Mouse (Mus musculus): ENCODE measurements around the gene Gpd2. TPM values are rescaled to one million over a fixed set of nuclear protein-coding genes. Genes with fewer than 3 reads are reported as not detected.

Gene Gpd2
- polyA plus RNA-seq, 1 experiment from 2014 or later = 17.2 TPM

GRCm38 (mm10) chr2:57245721-57246328, 8.4 kb downstream of the Gpd2 start:
- Histone ChIP-seq H3K27me3 (ENCODE audit: insufficient read depth, low read length) (no peaks in the 10 kb centered on the region), H3K9me3 (ENCODE audit: low read length) (no peaks in the 10 kb centered on the region), H3K9ac (replicated peaks; ENCODE audit: low read length) (no peak overlapping the region), H3K36me3 (ENCODE audit: insufficient read depth, low read length) (no peaks in the 10 kb centered on the region), H3K4me1 (ENCODE audit: insufficient read depth, low read length) (no peaks in the 10 kb centered on the region), H3K27ac (ENCODE audit: low read length) (no peak overlapping the region), H3K4me2 (replicated peaks; ENCODE audit: low read depth, low read length) (no peak overlapping the region), H3K4me3 (ENCODE audit: low read length) (no peak overlapping the region)
- no peak for ATAC-seq (ENCODE audit: low FRiP score, low TSS enrichment)
- 87% methylated on average over 6 of the region's 6 CpGs for WGBS

- 96% methylated on average over 3 of the region's 3 CpGs for WGBS
- Histone ChIP-seq H3K27ac (ENCODE audit: low read length) (no peak overlapping the region), H3K9me3 (ENCODE audit: low read length) (no peaks in the 10 kb centered on the region), H3K4me1 (ENCODE audit: insufficient read depth, low read length) (no peaks in the 10 kb centered on the region), H3K4me2 (replicated peaks; ENCODE audit: low read depth, low read length) (no peak overlapping the region), H3K36me3 (ENCODE audit: insufficient read depth, low read length) (no peaks in the 10 kb centered on the region), H3K27me3 (ENCODE audit: insufficient read depth, low read length) (no peaks in the 10 kb centered on the region), H3K9ac (replicated peaks; ENCODE audit: low read length) (no peak overlapping the region), H3K4me3 (ENCODE audit: low read length) (no peak overlapping the region)
- no peak for ATAC-seq (ENCODE audit: low FRiP score, low TSS enrichment)
Measured at GRCm38 (mm10) chr2:57250113-57250512, 12.7 kb downstream of the Gpd2 start.

- H3K4me1 ChIP-seq (ENCODE audit: insufficient read depth, low read length) = no peaks in the 10 kb centered on the region
- no peak overlapping the region for H3K4me2 ChIP-seq (replicated peaks; ENCODE audit: low read depth, low read length)
- H3K9me3 ChIP-seq (ENCODE audit: low read length) = no peaks in the 10 kb centered on the region
- no peak overlapping the region for H3K4me3 ChIP-seq (ENCODE audit: low read length)
- 0 out of 2 replicates have a peak, but pooled peaks have one; percentile 39 for ATAC-seq (ENCODE audit: low FRiP score, low TSS enrichment)
- no peaks in the 10 kb centered on the region for H3K36me3 ChIP-seq (ENCODE audit: insufficient read depth, low read length)
- no peaks in the 10 kb centered on the region for H3K27me3 ChIP-seq (ENCODE audit: insufficient read depth, low read length)
- no peak overlapping the region for H3K9ac ChIP-seq (replicated peaks; ENCODE audit: low read length)
- no peak overlapping the region for H3K27ac ChIP-seq (ENCODE audit: low read length)
- WGBS = 76% methylated on average over 13 of the region's 13 CpGs
Measured at GRCm38 (mm10) chr2:57251636-57252317, 14.3 kb downstream of the Gpd2 start.

- H3K9ac ChIP-seq (replicated peaks; ENCODE audit: low read length) = no peak overlapping the region
- H3K4me1 ChIP-seq (ENCODE audit: insufficient read depth, low read length) = no peaks in the 10 kb centered on the region
- WGBS = 73% methylated on average over 10 of the region's 10 CpGs
- H3K4me2 ChIP-seq (replicated peaks; ENCODE audit: low read depth, low read length) = no peak overlapping the region
- no peaks in the 10 kb centered on the region for H3K36me3 ChIP-seq (ENCODE audit: insufficient read depth, low read length)
- H3K27ac ChIP-seq (ENCODE audit: low read length) = no peak overlapping the region
- no peaks in the 10 kb centered on the region for H3K27me3 ChIP-seq (ENCODE audit: insufficient read depth, low read length)
- no peak overlapping the region for H3K4me3 ChIP-seq (ENCODE audit: low read length)
- H3K9me3 ChIP-seq (ENCODE audit: low read length) = no peaks in the 10 kb centered on the region
- no peak for ATAC-seq (ENCODE audit: low FRiP score, low TSS enrichment)
Measured at GRCm38 (mm10) chr2:57252542-57253301, 15.3 kb downstream of the Gpd2 start.

- 89% methylated on average over 4 of the region's 4 CpGs for WGBS
- no peak overlapping the region for H3K4me2 ChIP-seq (replicated peaks; ENCODE audit: low read depth, low read length)
Measured at GRCm38 (mm10) chr2:57254267-57254666, 16.8 kb downstream of the Gpd2 start.

GRCm38 (mm10) chr2:57255153-57255670, 17.8 kb downstream of the Gpd2 start:
- H3K4me1 ChIP-seq (ENCODE audit: insufficient read depth, low read length) = no peaks in the 10 kb centered on the region
- no peak overlapping the region for H3K4me3 ChIP-seq (ENCODE audit: low read length)
- no peak overlapping the region for H3K9ac ChIP-seq (replicated peaks; ENCODE audit: low read length)
- ATAC-seq (ENCODE audit: low FRiP score, low TSS enrichment) = no peak
- H3K27ac ChIP-seq (ENCODE audit: low read length) = no peak overlapping the region
- no peak overlapping the region for H3K4me2 ChIP-seq (replicated peaks; ENCODE audit: low read depth, low read length)
- no peaks in the 10 kb centered on the region for H3K36me3 ChIP-seq (ENCODE audit: insufficient read depth, low read length)
- no peaks in the 10 kb centered on the region for H3K27me3 ChIP-seq (ENCODE audit: insufficient read depth, low read length)
- no peaks in the 10 kb centered on the region for H3K9me3 ChIP-seq (ENCODE audit: low read length)
- 74% methylated on average over 11 of the region's 11 CpGs for WGBS

More at GRCm38 (mm10) chr2:57254267-57254666, 16.8 kb downstream of the Gpd2 start:
- H3K4me3 ChIP-seq (ENCODE audit: low read length) = no peak overlapping the region
- H3K9ac ChIP-seq (replicated peaks; ENCODE audit: low read length) = no peak overlapping the region
- no peaks in the 10 kb centered on the region for H3K36me3 ChIP-seq (ENCODE audit: insufficient read depth, low read length)
- H3K9me3 ChIP-seq (ENCODE audit: low read length) = no peaks in the 10 kb centered on the region
- no peak for ATAC-seq (ENCODE audit: low FRiP score, low TSS enrichment)
- H3K4me1 ChIP-seq (ENCODE audit: insufficient read depth, low read length) = no peaks in the 10 kb centered on the region
- no peaks in the 10 kb centered on the region for H3K27me3 ChIP-seq (ENCODE audit: insufficient read depth, low read length)
- H3K27ac ChIP-seq (ENCODE audit: low read length) = no peak overlapping the region

- no peak for ATAC-seq (ENCODE audit: low FRiP score, low TSS enrichment)
- no peak overlapping the region for H3K9ac ChIP-seq (replicated peaks; ENCODE audit: low read length)
- 69% methylated on average over 3 of the region's 3 CpGs for WGBS
- H3K27me3 ChIP-seq (ENCODE audit: insufficient read depth, low read length) = no peaks in the 10 kb centered on the region
- H3K4me3 ChIP-seq (ENCODE audit: low read length) = no peak overlapping the region
- no peaks in the 10 kb centered on the region for H3K36me3 ChIP-seq (ENCODE audit: insufficient read depth, low read length)
- H3K4me1 ChIP-seq (ENCODE audit: insufficient read depth, low read length) = 0 out of 2 replicates have a peak, but pooled peaks cover 3% of the 10 kb centered on the region
- H3K4me2 ChIP-seq (replicated peaks; ENCODE audit: low read depth, low read length) = no peak overlapping the region
- no peak overlapping the region for H3K27ac ChIP-seq (ENCODE audit: low read length)
- H3K9me3 ChIP-seq (ENCODE audit: low read length) = no peaks in the 10 kb centered on the region
Measured at GRCm38 (mm10) chr2:57255836-57256235, 18.4 kb downstream of the Gpd2 start.

- H3K9me3 ChIP-seq (ENCODE audit: low read length) = no peaks in the 10 kb centered on the region
- ATAC-seq (ENCODE audit: low FRiP score, low TSS enrichment) = no peak
- WGBS = 34% methylated on average over 6 of the region's 6 CpGs
Measured at GRCm38 (mm10) chr2:57256459-57256858, 19.0 kb downstream of the Gpd2 start.

GRCm38 (mm10) chr2:57261286-57262077, 24.0 kb downstream of the Gpd2 start:
- peak; percentile 80 for ATAC-seq (ENCODE audit: low FRiP score, low TSS enrichment)

More at GRCm38 (mm10) chr2:57256459-57256858, 19.0 kb downstream of the Gpd2 start:
- 0 out of 2 replicates have a peak, but pooled peaks cover 3% of the 10 kb centered on the region for H3K4me1 ChIP-seq (ENCODE audit: insufficient read depth, low read length)
- H3K27me3 ChIP-seq (ENCODE audit: insufficient read depth, low read length) = no peaks in the 10 kb centered on the region
- H3K9ac ChIP-seq (replicated peaks; ENCODE audit: low read length) = no peak overlapping the region
- no peak overlapping the region for H3K27ac ChIP-seq (ENCODE audit: low read length)
- H3K36me3 ChIP-seq (ENCODE audit: insufficient read depth, low read length) = no peaks in the 10 kb centered on the region
- no peak overlapping the region for H3K4me3 ChIP-seq (ENCODE audit: low read length)
- H3K4me2 ChIP-seq (replicated peaks; ENCODE audit: low read depth, low read length) = no peak overlapping the region

More at GRCm38 (mm10) chr2:57261286-57262077, 24.0 kb downstream of the Gpd2 start:
- no peaks in the 10 kb centered on the region for H3K9me3 ChIP-seq (ENCODE audit: low read length)
- no peak overlapping the region for H3K27ac ChIP-seq (ENCODE audit: low read length)
- H3K4me1 ChIP-seq (ENCODE audit: insufficient read depth, low read length) = 0 out of 2 replicates have a peak, but pooled peaks cover 3% of the 10 kb centered on the region
- H3K27me3 ChIP-seq (ENCODE audit: insufficient read depth, low read length) = no peaks in the 10 kb centered on the region
- no peak overlapping the region for H3K9ac ChIP-seq (replicated peaks; ENCODE audit: low read length)
- no peak overlapping the region for H3K4me3 ChIP-seq (ENCODE audit: low read length)
- H3K4me2 ChIP-seq (replicated peaks; ENCODE audit: low read depth, low read length) = no peak overlapping the region
- H3K36me3 ChIP-seq (ENCODE audit: insufficient read depth, low read length) = no peaks in the 10 kb centered on the region
- WGBS = 64% methylated on average over 8 of the region's 8 CpGs

All from kidney, embryonic 16.5 days (tissue).